Mouse (Mus musculus) liver, embryonic 14.5 days (tissue): Measurements from ENCODE around the gene Slc6a11.

Experiments used
- CTCF ChIP-seq: IDR thresholded peaks from 2 replicates; pipeline ENCODE4 v1.5.1; 2016; ENCODE audit warnings: antibody characterized with exemption, low read depth, control low read depth
- EP300 ChIP-seq: IDR thresholded peaks from 2 replicates; pipeline ENCODE4 v1.6.1; 2016; ENCODE audit warnings: antibody characterized with exemption, low read depth

GRCm38 (mm10) chr6:114258661-114259193, 127.7 kb downstream of the Slc6a11 start:
- TF ChIP-seq EP300 (no peak), CTCF (no peak)
